Mouse (Mus musculus) embryonic fibroblast, embryonic 13.5 days (primary cell): Measurements from ENCODE around the gene Rpl5. TPM values are rescaled to one million over a fixed set of nuclear protein-coding genes. Genes with fewer than 3 reads are reported as not detected.

Source experiments
- H3K27ac ChIP-seq: 2 replicates; pipeline ENCODE4 v1.5.1; 2012; ENCODE audit warnings: low read length, control low read depth, inconsistent platforms; ENCODE audit not compliant: insufficient read depth
- H3K4me1 ChIP-seq: 2 replicates; pipeline ENCODE4 v1.6.1; 2011; ENCODE audit warnings: low read length; ENCODE audit not compliant: control insufficient read depth, insufficient read depth
- H3K4me3 ChIP-seq: 2 replicates; pipeline ENCODE4 v1.5.1; 2011; ENCODE audit warnings: mild to moderate bottlenecking, control low read depth, low read length; ENCODE audit not compliant: insufficient read depth
- CTCF ChIP-seq: IDR thresholded peaks from 2 replicates; pipeline ENCODE4 v1.5.1; 2011; ENCODE audit warnings: mild to moderate bottlenecking, control low read depth, low read length, moderate library complexity, borderline replicate concordance; ENCODE audit not compliant: insufficient read depth
- POLR2A ChIP-seq: IDR thresholded peaks from 2 replicates; pipeline ENCODE4 v1.6.1; 2011; ENCODE audit warnings: low read depth, mild to moderate bottlenecking, control low read depth, low read length, moderate library complexity
- polyA plus RNA-seq: library from polyadenylated mRNA; stranded (reverse); fragments of >200 nt; gene quantifications from 2 replicates; pipeline ENCODE4 v1.2.4, GENCODE M21; 2011; ENCODE audit warnings: low read depth; ENCODE audit not compliant: missing spikeins, insufficient read length

The Rpl5 gene
- polyA plus RNA-seq, result 74.5 and 90.8 TPM in 2 replicates

GRCm38 (mm10) chr5:107900206-107901013 lies at the start of gene Rpl5:
Gene Rpl5, plus strand, starts transcription at chr5:107900502.
- peak; percentile 92 for TF ChIP-seq CTCF
- peak; percentile 95 for TF ChIP-seq POLR2A
- Histone ChIP-seq H3K27ac (0 out of 2 replicates have a peak within 1 kb of the TSS, but pooled peaks have one; percentile 21), H3K4me1 (no peaks in the 10 kb centered on the region), H3K4me3 (peak within 1 kb of the TSS; percentile 69)

- no peaks in the 10 kb centered on the region for H3K4me1 ChIP-seq
- TF ChIP-seq CTCF (no peak), POLR2A (no peak)
- H3K4me3 ChIP-seq, result no peak overlapping the region
- H3K27ac ChIP-seq, result no peak overlapping the region
Observed at GRCm38 (mm10) chr5:107853807-107854206, 46.5 kb upstream of the Rpl5 start.

GRCm38 (mm10) chr5:107854556-107854955 lies 45.7 kb upstream of the Rpl5 start:
- no peaks in the 10 kb centered on the region for H3K4me1 ChIP-seq
- H3K27ac ChIP-seq, result no peak overlapping the region
- no peak overlapping the region for H3K4me3 ChIP-seq
- TF ChIP-seq POLR2A, result no peak
- TF ChIP-seq CTCF, result no peak

GRCm38 (mm10) chr5:107855546-107855945 lies 44.8 kb upstream of the Rpl5 start:
- Histone ChIP-seq H3K27ac (no peak overlapping the region), H3K4me1 (no peaks in the 10 kb centered on the region), H3K4me3 (no peak overlapping the region)
- TF ChIP-seq POLR2A (no peak), CTCF (no peak)

- Histone ChIP-seq H3K4me1 (no peaks in the 10 kb centered on the region), H3K27ac (no peak overlapping the region), H3K4me3 (no peak overlapping the region)
- TF ChIP-seq POLR2A (no peak), CTCF (no peak; the same call in 1 of the 2 replicates)
Observed at GRCm38 (mm10) chr5:107858963-107859362, 41.3 kb upstream of the Rpl5 start.

GRCm38 (mm10) chr5:107863971-107864370 lies 36.3 kb upstream of the Rpl5 start:
- Histone ChIP-seq H3K27ac (no peak overlapping the region), H3K4me3 (no peak overlapping the region), H3K4me1 (no peaks in the 10 kb centered on the region; the same call in none of the 2 replicates)
- TF ChIP-seq POLR2A, result no peak
- TF ChIP-seq CTCF, result no peak

- Histone ChIP-seq H3K27ac (no peak overlapping the region), H3K4me3 (no peak overlapping the region)
- TF ChIP-seq CTCF (no peak), POLR2A (no peak)
Observed at GRCm38 (mm10) chr5:107866127-107867126, 33.9 kb upstream of the Rpl5 start.

GRCm38 (mm10) chr5:107867970-107868904 lies 32.1 kb upstream of the Rpl5 start:
- Histone ChIP-seq H3K4me1 (no peaks in the 10 kb centered on the region; the same call in none of the 2 replicates), H3K4me3 (peak overlapping the region; percentile 61), H3K27ac (peak overlapping the region; percentile 54)
- peak; percentile 79 for TF ChIP-seq POLR2A
- no peak for TF ChIP-seq CTCF

More at GRCm38 (mm10) chr5:107866127-107867126, 33.9 kb upstream of the Rpl5 start:
- no peaks in the 10 kb centered on the region; the same call in none of the 2 replicates for H3K4me1 ChIP-seq

GRCm38 (mm10) chr5:107868905-107869424 lies 31.3 kb upstream of the Rpl5 start:
- H3K27ac ChIP-seq, result peak overlapping the region; percentile 54; the same call in 1 of the 2 replicates
- no peak for TF ChIP-seq CTCF
- TF ChIP-seq POLR2A, result peak; percentile 81
- no peaks in the 10 kb centered on the region; the same call in none of the 2 replicates for H3K4me1 ChIP-seq
- peak overlapping the region; percentile 46 for H3K4me3 ChIP-seq
